Mouse (Mus musculus): ENCODE results near the gene Herc1. TPM values are rescaled to one million over a fixed set of nuclear protein-coding genes. Genes with fewer than 3 reads are reported as not detected.

Gene Herc1
- polyA plus RNA-seq, 1 experiment from 2014 or later: 25.9 TPM

GRCm38 (mm10) chr9:66501248-66501647 lies 151.0 kb downstream of the Herc1 start:
- WGBS: 79% methylated on average over 2 of the region's 2 CpGs
- Histone ChIP-seq H3K4me1 (ENCODE audit: insufficient read depth) (no peaks in the 10 kb centered on the region), H3K4me3 (ENCODE audit: low read depth, low read length) (no peak overlapping the region), H3K9me3 (ENCODE audit: low read depth, low read length) (no peaks in the 10 kb centered on the region), H3K9ac (no peak overlapping the region), H3K27ac (ENCODE audit: low read depth) (no peak overlapping the region), H3K27me3 (ENCODE audit: insufficient read depth, low read length) (no peaks in the 10 kb centered on the region), H3K36me3 (ENCODE audit: insufficient read depth) (peaks cover 71% of the 10 kb centered on the region), H3K4me2 (no peak overlapping the region)
- no peak for ATAC-seq (ENCODE audit: insufficient read depth)
- no peak for DNase-seq
- no peak for TF ChIP-seq CTCF (IDR thresholded peaks at IDR 0.05; ENCODE audit: low read depth)

- Histone ChIP-seq H3K36me3 (ENCODE audit: insufficient read depth) (peaks cover 77% of the 10 kb centered on the region), H3K27me3 (ENCODE audit: insufficient read depth, low read length) (no peaks in the 10 kb centered on the region), H3K4me1 (ENCODE audit: insufficient read depth) (no peaks in the 10 kb centered on the region), H3K27ac (ENCODE audit: low read depth) (0 out of 2 replicates have a peak overlapping the region, but pooled peaks have one; percentile 33), H3K4me3 (ENCODE audit: low read depth, low read length) (no peak overlapping the region), H3K9ac (no peak overlapping the region), H3K4me2 (no peak overlapping the region), H3K9me3 (ENCODE audit: low read depth, low read length) (no peaks in the 10 kb centered on the region)
- no peak for TF ChIP-seq CTCF (IDR thresholded peaks at IDR 0.05; ENCODE audit: low read depth)
- ATAC-seq (ENCODE audit: insufficient read depth) (no peak), DNase-seq (no peak)
- WGBS: 84% methylated on average over 4 of the region's 4 CpGs
Observed at GRCm38 (mm10) chr9:66503879-66504411, 153.7 kb downstream of the Herc1 start.

GRCm38 (mm10) chr9:66504518-66504917 lies 154.3 kb downstream of the Herc1 start:
- Histone ChIP-seq H3K4me2 (no peak overlapping the region), H3K36me3 (ENCODE audit: insufficient read depth) (peaks cover 83% of the 10 kb centered on the region), H3K9ac (no peak overlapping the region), H3K27ac (ENCODE audit: low read depth) (no peak overlapping the region), H3K4me1 (ENCODE audit: insufficient read depth) (no peaks in the 10 kb centered on the region), H3K27me3 (ENCODE audit: insufficient read depth, low read length) (no peaks in the 10 kb centered on the region), H3K4me3 (ENCODE audit: low read depth, low read length) (no peak overlapping the region), H3K9me3 (ENCODE audit: low read depth, low read length) (no peaks in the 10 kb centered on the region)
- no peak for DNase-seq
- no peak for TF ChIP-seq CTCF (IDR thresholded peaks at IDR 0.05; ENCODE audit: low read depth)
- WGBS: 86% methylated on average over 13 of the region's 13 CpGs
- ATAC-seq (ENCODE audit: insufficient read depth): no peak

- H3K4me2 ChIP-seq: no peak overlapping the region
Observed at GRCm38 (mm10) chr9:66505141-66505917, 155.1 kb downstream of the Herc1 start.

DNA sequence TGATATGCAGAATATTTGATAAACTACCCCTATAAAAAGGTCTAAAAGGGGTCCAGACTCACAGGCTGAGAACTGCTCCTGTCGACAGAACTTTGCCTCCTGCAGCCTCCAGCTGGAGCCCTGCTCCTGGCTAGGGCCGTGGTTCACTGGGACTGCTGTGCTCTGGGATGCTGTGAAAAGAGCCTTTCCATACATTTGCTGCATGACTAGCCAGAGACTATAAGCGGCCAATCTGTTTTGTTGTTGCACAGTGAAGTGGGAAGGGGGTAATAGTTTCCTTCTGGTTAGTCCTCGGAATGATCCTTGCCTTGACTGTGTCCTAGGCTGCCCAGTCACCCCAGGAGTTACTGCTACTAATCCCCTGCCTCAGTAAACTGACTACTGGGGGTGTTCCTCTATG lies 155.8 kb downstream of the Herc1 start:
- no peaks in the 10 kb centered on the region for H3K4me1 ChIP-seq (ENCODE audit: insufficient read depth)
- H3K27me3 ChIP-seq (ENCODE audit: insufficient read depth, low read length): no peaks in the 10 kb centered on the region
- 75% methylated on average over 4 of the region's 4 CpGs for WGBS
- no peak for TF ChIP-seq CTCF (IDR thresholded peaks at IDR 0.05; ENCODE audit: low read depth)
- no peaks in the 10 kb centered on the region for H3K9me3 ChIP-seq (ENCODE audit: low read depth, low read length)
- H3K4me3 ChIP-seq (ENCODE audit: low read depth, low read length): no peak overlapping the region
- H3K36me3 ChIP-seq (ENCODE audit: insufficient read depth): peaks cover 72% of the 10 kb centered on the region
- H3K9ac ChIP-seq: no peak overlapping the region
- ATAC-seq (ENCODE audit: insufficient read depth) (no peak), DNase-seq (no peak)
- no peak overlapping the region for H3K27ac ChIP-seq (ENCODE audit: low read depth)
- H3K4me2 ChIP-seq: no peak overlapping the region

More at GRCm38 (mm10) chr9:66505141-66505917, 155.1 kb downstream of the Herc1 start:
- no peaks in the 10 kb centered on the region for H3K9me3 ChIP-seq (ENCODE audit: low read depth, low read length)
- ATAC-seq (ENCODE audit: insufficient read depth) (0 out of 2 replicates have a peak, but pooled peaks have one; percentile 17), DNase-seq (no peak)
- no peak for TF ChIP-seq CTCF (IDR thresholded peaks at IDR 0.05; ENCODE audit: low read depth)
- H3K4me1 ChIP-seq (ENCODE audit: insufficient read depth): no peaks in the 10 kb centered on the region
- no peaks in the 10 kb centered on the region for H3K27me3 ChIP-seq (ENCODE audit: insufficient read depth, low read length)
- no peak overlapping the region for H3K27ac ChIP-seq (ENCODE audit: low read depth)
- no peak overlapping the region for H3K9ac ChIP-seq
- no peak overlapping the region for H3K4me3 ChIP-seq (ENCODE audit: low read depth, low read length)
- peaks cover 78% of the 10 kb centered on the region for H3K36me3 ChIP-seq (ENCODE audit: insufficient read depth)
- 75% methylated on average over 9 of the region's 9 CpGs for WGBS

DNA sequence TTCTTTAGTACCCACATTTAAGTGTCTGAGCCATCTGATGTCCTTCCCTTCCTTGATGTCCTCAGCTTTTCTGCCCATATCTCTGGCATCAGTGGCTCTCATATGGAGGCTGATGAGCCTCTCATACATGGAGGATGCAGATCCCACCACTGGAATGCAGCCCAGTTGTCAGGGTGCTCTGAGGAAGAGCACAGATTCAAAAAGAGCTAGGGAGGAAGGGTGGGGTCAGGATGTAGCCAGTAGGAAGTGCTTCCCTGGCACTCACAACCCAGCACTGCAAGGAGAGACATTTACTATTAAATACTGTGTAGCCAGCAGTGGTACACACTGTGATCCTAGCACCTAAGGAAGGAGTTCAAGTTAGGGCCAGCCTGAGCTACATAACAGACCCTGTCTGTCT lies 156.2 kb downstream of the Herc1 start:
- Histone ChIP-seq H3K4me3 (ENCODE audit: low read depth, low read length) (no peak overlapping the region), H3K27me3 (ENCODE audit: insufficient read depth, low read length) (no peaks in the 10 kb centered on the region), H3K9ac (no peak overlapping the region), H3K4me2 (no peak overlapping the region), H3K27ac (ENCODE audit: low read depth) (no peak overlapping the region), H3K4me1 (ENCODE audit: insufficient read depth) (no peaks in the 10 kb centered on the region), H3K36me3 (ENCODE audit: insufficient read depth) (peaks cover 67% of the 10 kb centered on the region), H3K9me3 (ENCODE audit: low read depth, low read length) (no peaks in the 10 kb centered on the region)
- ATAC-seq (ENCODE audit: insufficient read depth) (no peak), DNase-seq (no peak)
- TF ChIP-seq CTCF (IDR thresholded peaks at IDR 0.05; ENCODE audit: low read depth): no peak

- 71% methylated on average over 3 of the region's 3 CpGs for WGBS
- TF ChIP-seq CTCF (IDR thresholded peaks at IDR 0.05; ENCODE audit: low read depth): no peak
- no peak for DNase-seq
- ATAC-seq (ENCODE audit: insufficient read depth): no peak
- Histone ChIP-seq H3K9me3 (ENCODE audit: low read depth, low read length) (no peaks in the 10 kb centered on the region), H3K4me1 (ENCODE audit: insufficient read depth) (no peaks in the 10 kb centered on the region), H3K27me3 (ENCODE audit: insufficient read depth, low read length) (no peaks in the 10 kb centered on the region), H3K27ac (ENCODE audit: low read depth) (no peak overlapping the region), H3K36me3 (ENCODE audit: insufficient read depth) (peaks cover 56% of the 10 kb centered on the region), H3K9ac (no peak overlapping the region), H3K4me2 (no peak overlapping the region), H3K4me3 (ENCODE audit: low read depth, low read length) (no peak overlapping the region)
Observed at GRCm38 (mm10) chr9:66507684-66508083, 157.4 kb downstream of the Herc1 start.
